Mouse (Mus musculus): Measurements from ENCODE around the gene Gabrb1. TPM values are rescaled to one million over a fixed set of nuclear protein-coding genes. Genes with fewer than 3 reads are reported as not detected.

Gene Gabrb1
- total and polyA plus RNA-seq, 3 experiments: 0.03 TPM; not detected in 2

DNA sequence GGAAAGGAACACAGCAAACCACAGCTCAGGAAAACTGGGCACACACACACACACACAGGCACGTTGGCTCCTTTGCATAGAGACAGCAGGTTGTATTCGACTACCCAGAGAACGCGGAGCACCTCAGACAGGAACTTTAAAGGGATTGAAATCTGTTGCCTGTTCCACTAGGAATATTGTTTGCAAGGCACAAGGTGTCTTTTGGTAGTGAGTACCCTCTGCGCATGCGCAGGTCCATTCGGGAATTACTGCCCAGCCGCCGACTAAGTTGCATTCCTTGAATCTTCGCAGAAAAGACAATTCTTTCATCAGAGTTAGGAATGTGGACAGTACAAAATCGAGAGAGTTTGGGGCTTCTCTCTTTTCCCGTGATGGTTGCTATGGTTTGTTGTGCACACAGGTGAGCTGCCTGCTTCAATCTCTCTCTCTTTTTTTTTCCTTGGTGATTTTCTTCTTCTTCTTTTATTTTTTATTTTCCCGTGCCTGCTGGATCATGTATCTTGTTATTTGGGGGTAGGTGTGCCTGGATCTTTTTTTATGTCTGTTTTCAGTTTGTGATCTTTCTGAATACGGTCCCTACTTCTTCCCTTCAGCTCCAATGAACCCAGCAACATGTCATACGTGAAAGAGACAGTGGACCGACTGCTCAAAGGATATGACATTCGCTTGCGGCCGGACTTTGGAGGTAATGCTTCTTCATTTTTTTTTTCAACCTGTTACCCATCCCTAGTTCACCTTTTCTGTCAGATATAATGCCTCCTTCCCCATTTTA, 42.0 kb downstream of the Gabrb1 start:
- no peak overlapping the region for H3K27ac ChIP-seq (ENCODE audit: control insufficient read depth, low read depth, low read length)
- no peaks in the 10 kb centered on the region for H3K4me1 ChIP-seq (ENCODE audit: control insufficient read depth in 1 of 2, insufficient read depth in 2 of 2, low read length in 2 of 2)
- no peaks in the 10 kb centered on the region for H3K9me3 ChIP-seq (replicated peaks; ENCODE audit: insufficient read depth, low read length)
- DNase-seq (ENCODE audit: low read depth, low spot score): no peak
- no peaks in the 10 kb centered on the region for H3K79me2 ChIP-seq (ENCODE audit: control insufficient read depth, insufficient read depth, low read length, poor library complexity)
- TF ChIP-seq POLR2AphosphoS5 (IDR thresholded peaks at IDR 0.05; ENCODE audit: borderline replicate concordance, low read depth, low read length): no peak
- no peak for TF ChIP-seq UBTF (IDR thresholded peaks at IDR 0.05; ENCODE audit: borderline replicate concordance, insufficient read depth, low read depth, low read length)
- TF ChIP-seq ETS1 (IDR thresholded peaks at IDR 0.05; ENCODE audit: low read depth, low read length): no peak
- no peak for TF ChIP-seq MYB (IDR thresholded peaks at IDR 0.05; ENCODE audit: low read depth, low read length)
- no peak for TF ChIP-seq EP300 (IDR thresholded peaks at IDR 0.05; ENCODE audit: low read depth in 1 of 2, low read length in 2 of 2)
- no peak for TF ChIP-seq POLR2A (IDR thresholded peaks at IDR 0.05; ENCODE audit: control insufficient read depth in 1 of 2, insufficient read depth in 1 of 2, low read depth in 1 of 2, low read length in 2 of 2, poor library complexity in 1 of 2)
- TF ChIP-seq ZC3H11A (IDR thresholded peaks at IDR 0.05; ENCODE audit: low read depth, low read length): no peak
- TF ChIP-seq MXI1 (IDR thresholded peaks at IDR 0.05; ENCODE audit: low read depth, low read length): no peak
- TF ChIP-seq MAZ (IDR thresholded peaks at IDR 0.05; ENCODE audit: low read depth, low read length): no peak
- no peak overlapping the region for H3K4me3 ChIP-seq (ENCODE audit: control insufficient read depth in 1 of 2, insufficient read depth in 1 of 2, low read depth in 2 of 2, low read length in 2 of 2)
- no peaks in the 10 kb centered on the region for H3K27me3 ChIP-seq (ENCODE audit: control insufficient read depth in 1 of 2, insufficient read depth in 2 of 2, low read length in 2 of 2)
- H3K9ac ChIP-seq (ENCODE audit: control insufficient read depth, low read depth, low read length, poor library complexity, severe bottlenecking): no peak overlapping the region
- no peaks in the 10 kb centered on the region for H3K36me3 ChIP-seq (ENCODE audit: control insufficient read depth in 1 of 2, insufficient read depth in 2 of 2, low read length in 2 of 2)

GRCm38 (mm10) chr5:71700468-71701272, 42.8 kb downstream of the Gabrb1 start:
- Histone ChIP-seq H3K9me3 (replicated peaks; ENCODE audit: insufficient read depth, low read length) (no peaks in the 10 kb centered on the region), H3K4me3 (ENCODE audit: control insufficient read depth in 1 of 2, insufficient read depth in 1 of 2, low read depth in 2 of 2, low read length in 2 of 2) (no peak overlapping the region), H3K27me3 (ENCODE audit: control insufficient read depth in 1 of 2, insufficient read depth in 2 of 2, low read length in 2 of 2) (no peaks in the 10 kb centered on the region), H3K4me1 (ENCODE audit: control insufficient read depth in 1 of 2, insufficient read depth in 2 of 2, low read length in 2 of 2) (no peaks in the 10 kb centered on the region), H3K36me3 (ENCODE audit: control insufficient read depth in 1 of 2, insufficient read depth in 2 of 2, low read length in 2 of 2) (no peaks in the 10 kb centered on the region), H3K79me2 (ENCODE audit: control insufficient read depth, insufficient read depth, low read length, poor library complexity) (no peaks in the 10 kb centered on the region), H3K9ac (ENCODE audit: control insufficient read depth, low read depth, low read length, poor library complexity, severe bottlenecking) (no peak overlapping the region), H3K27ac (ENCODE audit: control insufficient read depth, low read depth, low read length) (no peak overlapping the region)
- TF ChIP-seq POLR2AphosphoS2 (IDR thresholded peaks at IDR 0.05; ENCODE audit: low read length) (no peak), ZC3H11A (IDR thresholded peaks at IDR 0.05; ENCODE audit: low read depth, low read length) (no peak), SIN3A (IDR thresholded peaks at IDR 0.05; ENCODE audit: low read length) (no peak), MAZ (IDR thresholded peaks at IDR 0.05; ENCODE audit: low read depth, low read length) (no peak), ELF1 (IDR thresholded peaks at IDR 0.05; ENCODE audit: low read depth, low read length) (no peak), ZKSCAN1 (IDR thresholded peaks at IDR 0.05; ENCODE audit: low read depth, low read length) (no peak), E2F4 (IDR thresholded peaks at IDR 0.05; ENCODE audit: borderline replicate concordance, low read depth, low read length) (no peak), HCFC1 (IDR thresholded peaks at IDR 0.05; ENCODE audit: low read depth, low read length) (no peak), ZMIZ1 (IDR thresholded peaks at IDR 0.05; ENCODE audit: low read depth, low read length) (no peak), BHLHE40 (IDR thresholded peaks at IDR 0.05; ENCODE audit: borderline replicate concordance, low read depth, low read length) (no peak), ZNF384 (IDR thresholded peaks at IDR 0.05; ENCODE audit: low read depth, low read length) (no peak), MEF2A (IDR thresholded peaks at IDR 0.05; ENCODE audit: extremely low read depth, insufficient replicate concordance, low read depth, low read length, poor library complexity, severe bottlenecking) (no peak), CTCF (IDR thresholded peaks at IDR 0.05 in 2 of 3, conservative IDR thresholded peaks at IDR 0.05 in 1 of 3; ENCODE audit: control insufficient read depth in 1 of 3, insufficient read depth in 1 of 3, low read depth in 2 of 3, low read length in 3 of 3, poor library complexity in 1 of 3, severe bottlenecking in 1 of 3) (no peak), MAFK (IDR thresholded peaks at IDR 0.05; ENCODE audit: borderline replicate concordance, low read depth, low read length) (no peak), MAX (IDR thresholded peaks at IDR 0.05; ENCODE audit: low read length) (no peak), UBTF (IDR thresholded peaks at IDR 0.05; ENCODE audit: borderline replicate concordance, insufficient read depth, low read depth, low read length) (no peak), EP300 (IDR thresholded peaks at IDR 0.05; ENCODE audit: low read depth in 1 of 2, low read length in 2 of 2) (no peak), NRF1 (IDR thresholded peaks at IDR 0.05; ENCODE audit: insufficient read depth, low read depth, low read length, poor library complexity, severe bottlenecking) (no peak), MYC (IDR thresholded peaks at IDR 0.05; ENCODE audit: low read depth, low read length) (no peak)
- DNase-seq (ENCODE audit: low read depth, low spot score): no peak

Data from MEL (cell line).